Mouse (Mus musculus): Measurements from ENCODE around the gene Gpr83. TPM values are rescaled to one million over a fixed set of nuclear protein-coding genes. Genes with fewer than 3 reads are reported as not detected.

Gpr83 gene
- total and polyA plus RNA-seq, 3 experiments: 0.04 TPM; not detected in 2

DNA sequence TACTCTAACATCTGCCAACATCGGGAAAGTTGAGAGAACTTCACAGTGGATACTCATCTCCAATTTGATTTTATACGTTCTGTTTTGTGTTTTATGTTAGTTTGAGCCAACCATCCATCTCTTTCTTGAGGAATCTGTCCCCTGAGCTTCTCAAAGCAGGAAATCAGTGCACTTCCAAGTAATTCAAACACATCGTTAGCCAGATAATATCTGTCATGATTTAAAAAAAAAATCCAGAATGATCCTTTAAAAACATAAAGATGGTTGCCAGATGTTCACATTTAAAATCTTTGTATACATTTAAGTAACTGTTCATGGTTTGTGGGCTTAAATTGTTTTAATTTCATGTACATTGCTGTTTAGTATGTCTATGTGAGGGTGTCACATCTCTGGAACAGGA is 45.9 kb downstream of the Gpr83 start:
- no peak overlapping the region for H3K9ac ChIP-seq (ENCODE audit: control insufficient read depth, low read depth, low read length, poor library complexity, severe bottlenecking)
- no peaks in the 10 kb centered on the region for H3K79me2 ChIP-seq (ENCODE audit: control insufficient read depth, insufficient read depth, low read length, poor library complexity)
- H3K36me3 ChIP-seq (ENCODE audit: control insufficient read depth in 1 of 2, insufficient read depth in 2 of 2, low read length in 2 of 2): no peaks in the 10 kb centered on the region
- no peaks in the 10 kb centered on the region for H3K4me1 ChIP-seq (ENCODE audit: control insufficient read depth in 1 of 2, insufficient read depth in 2 of 2, low read length in 2 of 2)
- H3K4me3 ChIP-seq (ENCODE audit: control insufficient read depth in 1 of 2, insufficient read depth in 1 of 2, low read depth in 2 of 2, low read length in 2 of 2): no peak overlapping the region
- no peak for DNase-seq (ENCODE audit: low read depth, low spot score)
- TF ChIP-seq MAFK (IDR thresholded peaks at IDR 0.05; ENCODE audit: borderline replicate concordance, low read depth, low read length): no peak
- H3K27ac ChIP-seq (ENCODE audit: control insufficient read depth, low read depth, low read length): no peak overlapping the region
- peaks cover 15 to 26% of the 10 kb centered on the region in 2 experiments for H3K27me3 ChIP-seq (ENCODE audit: control insufficient read depth in 1 of 2, insufficient read depth in 2 of 2, low read length in 2 of 2)
- H3K9me3 ChIP-seq (replicated peaks; ENCODE audit: insufficient read depth, low read length): no peaks in the 10 kb centered on the region

GRCm38 (mm10) chr9:14907816-14908415 is 47.9 kb downstream of the Gpr83 start:
- peaks cover 15 to 28% of the 10 kb centered on the region in 2 experiments for H3K27me3 ChIP-seq (ENCODE audit: control insufficient read depth in 1 of 2, insufficient read depth in 2 of 2, low read length in 2 of 2)
- H3K9me3 ChIP-seq (replicated peaks; ENCODE audit: insufficient read depth, low read length): no peaks in the 10 kb centered on the region
- no peak overlapping the region for H3K27ac ChIP-seq (ENCODE audit: control insufficient read depth, low read depth, low read length)
- no peak overlapping the region for H3K4me3 ChIP-seq (ENCODE audit: control insufficient read depth in 1 of 2, insufficient read depth in 1 of 2, low read depth in 2 of 2, low read length in 2 of 2)
- H3K4me1 ChIP-seq (ENCODE audit: control insufficient read depth in 1 of 2, insufficient read depth in 2 of 2, low read length in 2 of 2): no peaks in the 10 kb centered on the region
- DNase-seq (ENCODE audit: low read depth, low spot score): no peak
- H3K79me2 ChIP-seq (ENCODE audit: control insufficient read depth, insufficient read depth, low read length, poor library complexity): no peaks in the 10 kb centered on the region
- no peaks in the 10 kb centered on the region for H3K36me3 ChIP-seq (ENCODE audit: control insufficient read depth in 1 of 2, insufficient read depth in 2 of 2, low read length in 2 of 2)
- TF ChIP-seq POLR2AphosphoS5 (IDR thresholded peaks at IDR 0.05; ENCODE audit: borderline replicate concordance, low read depth, low read length) (no peak), ELF1 (IDR thresholded peaks at IDR 0.05; ENCODE audit: low read depth, low read length) (no peak), BHLHE40 (IDR thresholded peaks at IDR 0.05; ENCODE audit: borderline replicate concordance, low read depth, low read length) (no peak), CTCF (IDR thresholded peaks at IDR 0.05 in 2 of 3, conservative IDR thresholded peaks at IDR 0.05 in 1 of 3; ENCODE audit: control insufficient read depth in 1 of 3, insufficient read depth in 1 of 3, low read depth in 2 of 3, low read length in 3 of 3, poor library complexity in 1 of 3, severe bottlenecking in 1 of 3) (no peak), USF1 (IDR thresholded peaks at IDR 0.05; ENCODE audit: low read depth, low read length) (no peak), UBTF (IDR thresholded peaks at IDR 0.05; ENCODE audit: borderline replicate concordance, insufficient read depth, low read depth, low read length) (no peak), GATA1 (IDR thresholded peaks at IDR 0.05; ENCODE audit: low read depth, low read length) (no peak), MYB (IDR thresholded peaks at IDR 0.05; ENCODE audit: low read depth, low read length) (no peak), POLR2AphosphoS2 (IDR thresholded peaks at IDR 0.05; ENCODE audit: low read length) (no peak), EP300 (IDR thresholded peaks at IDR 0.05; ENCODE audit: low read depth in 1 of 2, low read length in 2 of 2) (no peak), GABPA (IDR thresholded peaks at IDR 0.05; ENCODE audit: low read depth, low read length) (no peak), CHD1 (IDR thresholded peaks at IDR 0.05; ENCODE audit: low read depth, low read length) (no peak), SMC3 (IDR thresholded peaks at IDR 0.05; ENCODE audit: low read depth, low read length) (no peak), POLR2A (IDR thresholded peaks at IDR 0.05; ENCODE audit: control insufficient read depth in 1 of 2, insufficient read depth in 1 of 2, low read depth in 1 of 2, low read length in 2 of 2, poor library complexity in 1 of 2) (no peak), HCFC1 (IDR thresholded peaks at IDR 0.05; ENCODE audit: low read depth, low read length) (no peak), MAX (IDR thresholded peaks at IDR 0.05; ENCODE audit: low read length) (no peak), CHD2 (IDR thresholded peaks at IDR 0.05; ENCODE audit: low read length) (no peak), MEF2A (IDR thresholded peaks at IDR 0.05; ENCODE audit: extremely low read depth, insufficient replicate concordance, low read depth, low read length, poor library complexity, severe bottlenecking) (no peak)
- H3K9ac ChIP-seq (ENCODE audit: control insufficient read depth, low read depth, low read length, poor library complexity, severe bottlenecking): no peak overlapping the region
